Mouse (Mus musculus) macrophage (primary cell): ENCODE data around the gene Insr. TPM values are rescaled to one million over a fixed set of nuclear protein-coding genes. Genes with fewer than 3 reads are reported as not detected.
"Not testable (repeated sequence)": the region's sequence is repeated elsewhere in the genome, so short reads cannot be mapped to it uniquely, and the experiment has no call there.

Experiments
- H3K27ac ChIP-seq: fragments of 350-480 bp; formaldehyde crosslinking; 2 replicates; pipeline ENCODE4 v1.9.0; 2021
- H3K36me3 ChIP-seq: fragments of 350-480 bp; formaldehyde crosslinking; 2 replicates; pipeline ENCODE4 v1.9.0; 2021; ENCODE audit errors: inconsistent target
- H3K4me3 ChIP-seq: fragments of 350-480 bp; formaldehyde crosslinking; 2 replicates; pipeline ENCODE4 v1.9.0; 2021; ENCODE audit errors: inconsistent target
- H3K79me2 ChIP-seq: fragments of 350-480 bp; formaldehyde crosslinking; 2 replicates; pipeline ENCODE4 v1.9.0; 2021; ENCODE audit errors: inconsistent target
- WGBS: methylation state at CpG from one replicate; pipeline ENCODE4 v1.1.7; 2026; ENCODE audit warnings: inconsistent platforms; ENCODE audit not compliant: missing documents; 5-methylcytosine and 5-hydroxymethylcytosine counted together
- polyA plus RNA-seq: library from polyadenylated mRNA; stranded (reverse); fragments of 250-400 nt; gene quantifications from 3 replicates; pipeline ENCODE4 v1.2.4, GENCODE M21; 2018; ENCODE audit warnings: inconsistent platforms

The Insr gene
- polyA plus RNA-seq, 1 experiment from 2014 or later = 10.0 TPM

GRCm38 (mm10) chr8:3215561-3215960, 63.9 kb downstream of the Insr start:
- peaks cover 7% of the 10 kb centered on the region; the same call in 1 of the 2 replicates for H3K79me2 ChIP-seq
- no peak overlapping the region for H3K4me3 ChIP-seq
- no peak overlapping the region for H3K27ac ChIP-seq
- no peaks in the 10 kb centered on the region for H3K36me3 ChIP-seq

GRCm38 (mm10) chr8:3214601-3215000, 64.8 kb downstream of the Insr start:
- H3K36me3 ChIP-seq = no peaks in the 10 kb centered on the region
- no peak overlapping the region for H3K27ac ChIP-seq
- no peak overlapping the region for H3K4me3 ChIP-seq
- WGBS = no CpG with 5 or more reads among the region's 1 CpGs
- H3K79me2 ChIP-seq = no peaks in the 10 kb centered on the region; the same call in 1 of the 2 replicates

GRCm38 (mm10) chr8:3211456-3211855, 68.0 kb downstream of the Insr start:
- WGBS = 91% methylated on average over 9 of the region's 9 CpGs

GRCm38 (mm10) chr8:3209960-3210359, 69.5 kb downstream of the Insr start:
- H3K36me3 ChIP-seq = no peaks in the 10 kb centered on the region
- no peak overlapping the region for H3K4me3 ChIP-seq
- H3K79me2 ChIP-seq = no peaks in the 10 kb centered on the region; the same call in 1 of the 2 replicates
- H3K27ac ChIP-seq = no peak overlapping the region
- 96% methylated on average over 3 of the region's 3 CpGs for WGBS

More at GRCm38 (mm10) chr8:3211456-3211855, 68.0 kb downstream of the Insr start:
- no peak overlapping the region for H3K4me3 ChIP-seq
- no peaks in the 10 kb centered on the region; the same call in 1 of the 2 replicates for H3K79me2 ChIP-seq
- no peaks in the 10 kb centered on the region for H3K36me3 ChIP-seq
- no peak overlapping the region for H3K27ac ChIP-seq

- WGBS = 86% methylated on average over 3 of the region's 3 CpGs
- H3K79me2 ChIP-seq = no peaks in the 10 kb centered on the region
- no peak overlapping the region for H3K4me3 ChIP-seq
- H3K36me3 ChIP-seq = 0 out of 2 replicates have a peak, but pooled peaks cover 4% of the 10 kb centered on the region
- no peak overlapping the region for H3K27ac ChIP-seq
Measured at GRCm38 (mm10) chr8:3209268-3209667, 70.1 kb downstream of the Insr start.

- peaks cover 9% of the 10 kb centered on the region; the same call in 1 of the 2 replicates for H3K36me3 ChIP-seq
- H3K27ac ChIP-seq = no peak overlapping the region
- no peak overlapping the region for H3K4me3 ChIP-seq
- H3K79me2 ChIP-seq = no peaks in the 10 kb centered on the region
Measured at GRCm38 (mm10) chr8:3208729-3209128, 70.7 kb downstream of the Insr start.

- 87% methylated on average over 3 of the region's 3 CpGs for WGBS
- peaks cover 32% of the 10 kb centered on the region; the same call in 1 of the 2 replicates for H3K36me3 ChIP-seq
- H3K27ac ChIP-seq = no peak overlapping the region
- H3K79me2 ChIP-seq = no peaks in the 10 kb centered on the region
- H3K4me3 ChIP-seq = no peak overlapping the region
Measured at GRCm38 (mm10) chr8:3204758-3205443, 74.5 kb downstream of the Insr start.

- WGBS = 90% methylated on average over 7 of the region's 7 CpGs
- Histone ChIP-seq H3K4me3 (no peak overlapping the region), H3K27ac (no peak overlapping the region), H3K36me3 (peaks cover 35% of the 10 kb centered on the region), H3K79me2 (no peaks in the 10 kb centered on the region)
Measured at GRCm38 (mm10) chr8:3202792-3203191, 76.6 kb downstream of the Insr start.

GRCm38 (mm10) chr8:3194297-3194696, 85.1 kb downstream of the Insr start:
- H3K79me2 ChIP-seq, H3K4me3 ChIP-seq, H3K27ac ChIP-seq: not testable (repeated sequence)
- peaks cover 55% of the 10 kb centered on the region for H3K36me3 ChIP-seq

- Histone ChIP-seq H3K79me2 (no peaks in the 10 kb centered on the region), H3K4me3 (no peak overlapping the region), H3K27ac (no peak overlapping the region), H3K36me3 (peaks cover 61% of the 10 kb centered on the region)
Measured at GRCm38 (mm10) chr8:3191006-3191405, 88.4 kb downstream of the Insr start.

GRCm38 (mm10) chr8:3187456-3187855, 92.0 kb downstream of the Insr start:
- 100% methylated on average over 1 of the region's 1 CpGs for WGBS
- no peak overlapping the region for H3K27ac ChIP-seq
- H3K79me2 ChIP-seq = no peaks in the 10 kb centered on the region
- H3K36me3 ChIP-seq = peaks cover 41% of the 10 kb centered on the region
- no peak overlapping the region for H3K4me3 ChIP-seq

GRCm38 (mm10) chr8:3179930-3180329, 99.5 kb downstream of the Insr start:
- 93% methylated on average over 1 of the region's 1 CpGs for WGBS
- H3K79me2 ChIP-seq = no peaks in the 10 kb centered on the region
- no peak overlapping the region for H3K4me3 ChIP-seq
- H3K27ac ChIP-seq = no peak overlapping the region
- H3K36me3 ChIP-seq = peaks cover 12% of the 10 kb centered on the region

- 100% methylated on average over 4 of the region's 4 CpGs for WGBS
- Histone ChIP-seq H3K79me2 (no peaks in the 10 kb centered on the region), H3K4me3 (no peak overlapping the region), H3K36me3 (peaks cover 25% of the 10 kb centered on the region), H3K27ac (no peak overlapping the region)
Measured at GRCm38 (mm10) chr8:3177440-3177839, 102.0 kb downstream of the Insr start.

- Histone ChIP-seq H3K27ac (no peak overlapping the region), H3K36me3 (peaks cover 54% of the 10 kb centered on the region), H3K4me3 (no peak overlapping the region), H3K79me2 (no peaks in the 10 kb centered on the region)
- 75% methylated on average over 1 of the region's 1 CpGs for WGBS
Measured at GRCm38 (mm10) chr8:3172246-3172645, 107.2 kb downstream of the Insr start.

- H3K27ac ChIP-seq = no peak overlapping the region
- no peaks in the 10 kb centered on the region for H3K79me2 ChIP-seq
- no peak overlapping the region for H3K4me3 ChIP-seq
- WGBS = 65% methylated on average over 1 of the region's 1 CpGs
- no peaks in the 10 kb centered on the region for H3K36me3 ChIP-seq
Measured at GRCm38 (mm10) chr8:3146506-3146905, 132.9 kb downstream of the Insr start.

- 85% methylated on average over 5 of the region's 5 CpGs for WGBS
- H3K4me3 ChIP-seq, H3K27ac ChIP-seq, H3K36me3 ChIP-seq, H3K79me2 ChIP-seq: not testable (repeated sequence)
Measured at GRCm38 (mm10) chr8:3100416-3100815, 179.0 kb downstream of the Insr start.
